Mouse (Mus musculus): ENCODE measurements around the gene Nyx. TPM values are rescaled to one million over a fixed set of nuclear protein-coding genes. Genes with fewer than 3 reads are reported as not detected.
A peak's percentile ranks its signal among the peaks of the same experiment; 100 is the strongest.
"Not testable (repeated sequence)": the region's sequence is repeated elsewhere in the genome, so short reads cannot be mapped to it uniquely, and the experiment has no call there.

The Nyx gene
- 0.34 and 0.53 TPM in 2 replicates for polyA plus RNA-seq (2012; rRNA removed)

DNA sequence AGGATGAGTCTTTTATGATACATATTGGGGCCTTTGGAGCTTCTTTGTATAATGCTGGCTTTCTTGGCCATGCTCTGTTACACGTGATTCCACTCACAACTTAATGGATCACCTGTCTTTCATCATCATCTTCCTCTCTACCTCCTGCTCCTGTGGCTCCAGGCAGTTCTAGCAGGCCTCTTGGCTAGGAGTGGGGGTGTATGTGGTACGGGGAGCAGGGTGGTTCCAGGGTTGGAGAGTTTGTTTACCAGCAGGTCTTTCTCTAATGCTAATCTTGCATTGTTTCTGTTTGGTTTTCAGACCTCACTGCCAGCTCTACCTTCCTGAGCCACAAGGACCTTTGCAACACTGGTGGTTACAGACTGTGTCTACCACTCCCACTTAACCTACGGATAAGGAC is at the start of gene Nyx:
TSS of gene Nyx (plus strand) at position 301 of the 400 bp plus-strand sequence.
- no peak for TF ChIP-seq CTCF (IDR thresholded peaks at IDR 0.05; ENCODE audit: borderline replicate concordance, extremely low read depth, insufficient read depth, insufficient read length)
- no peak for TF ChIP-seq POLR2A (IDR thresholded peaks at IDR 0.05; ENCODE audit: borderline replicate concordance, extremely low read depth, insufficient read depth, insufficient read length, poor library complexity, severe bottlenecking)
- DNase-seq (ENCODE audit: low read depth): no peak

- peak; percentile 35 for DNase-seq (ENCODE audit: low read depth)
- TF ChIP-seq CTCF (IDR thresholded peaks at IDR 0.05; ENCODE audit: borderline replicate concordance, extremely low read depth, insufficient read depth, insufficient read length): no peak
- TF ChIP-seq POLR2A (IDR thresholded peaks at IDR 0.05; ENCODE audit: borderline replicate concordance, extremely low read depth, insufficient read depth, insufficient read length, poor library complexity, severe bottlenecking): no peak
Measured at GRCm38 (mm10) chrX:13422047-13422446, 43.9 kb upstream of the Nyx start.

DNA sequence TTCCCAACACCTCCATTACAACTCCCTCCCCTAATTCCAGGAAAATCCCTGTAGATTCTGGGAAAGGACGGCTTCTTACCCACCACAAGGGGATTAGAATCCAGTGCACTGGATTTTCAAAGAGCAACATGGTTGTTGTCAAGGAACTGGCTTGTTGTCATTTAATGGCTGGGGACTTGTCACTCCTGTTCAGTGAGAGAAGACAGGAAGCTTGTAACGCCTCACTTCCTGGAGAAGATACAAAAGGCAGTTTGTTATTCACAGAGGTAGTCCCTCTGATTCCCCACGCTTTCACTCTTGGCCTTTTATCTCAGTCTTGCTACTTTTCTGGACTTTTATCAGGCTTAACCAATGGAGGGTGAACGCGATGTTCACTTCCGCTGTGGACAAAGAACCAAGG is 34.5 kb upstream of the Nyx start:
- DNase-seq (ENCODE audit: low read depth): no peak
- TF ChIP-seq POLR2A (IDR thresholded peaks at IDR 0.05; ENCODE audit: borderline replicate concordance, extremely low read depth, insufficient read depth, insufficient read length, poor library complexity, severe bottlenecking) (no peak), CTCF (IDR thresholded peaks at IDR 0.05; ENCODE audit: borderline replicate concordance, extremely low read depth, insufficient read depth, insufficient read length) (no peak)

GRCm38 (mm10) chrX:13436042-13436441 is 29.9 kb upstream of the Nyx start:
- not testable (repeated sequence) for DNase-seq (ENCODE audit: low read depth)

GRCm38 (mm10) chrX:13456544-13456943 is 9.4 kb upstream of the Nyx start:
- DNase-seq (ENCODE audit: low read depth): not testable (repeated sequence)

DNA sequence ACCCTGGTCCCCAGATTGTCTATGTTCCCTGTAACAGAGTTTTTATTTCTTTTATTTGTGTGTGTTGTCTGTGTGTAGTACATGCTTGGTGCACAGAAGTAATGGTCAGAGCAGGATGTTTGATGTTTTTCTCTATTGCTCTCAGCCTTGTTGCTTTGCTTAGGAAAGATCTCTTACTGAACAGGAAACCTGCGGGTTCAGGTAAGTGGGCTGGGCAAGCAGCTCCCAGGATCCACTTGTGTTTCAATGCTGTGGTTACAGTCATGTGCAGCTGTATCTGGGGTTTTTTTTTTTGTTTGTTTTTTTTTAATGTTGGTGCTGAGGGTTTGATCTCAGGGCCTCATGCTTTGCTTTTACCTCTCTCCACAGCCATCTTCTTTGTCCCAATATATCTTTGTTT is 7.1 kb upstream of the Nyx start:
- no peak for DNase-seq (ENCODE audit: low read depth)
- TF ChIP-seq POLR2A (IDR thresholded peaks at IDR 0.05; ENCODE audit: borderline replicate concordance, extremely low read depth, insufficient read depth, insufficient read length, poor library complexity, severe bottlenecking): no peak
- no peak for TF ChIP-seq CTCF (IDR thresholded peaks at IDR 0.05; ENCODE audit: borderline replicate concordance, extremely low read depth, insufficient read depth, insufficient read length)

GRCm38 (mm10) chrX:13461266-13462261 is 4.3 kb upstream of the Nyx start:
- TF ChIP-seq CTCF (IDR thresholded peaks at IDR 0.05; ENCODE audit: borderline replicate concordance, extremely low read depth, insufficient read depth, insufficient read length) (peak; percentile 76), POLR2A (IDR thresholded peaks at IDR 0.05; ENCODE audit: borderline replicate concordance, extremely low read depth, insufficient read depth, insufficient read length, poor library complexity, severe bottlenecking) (no peak)
- peak; percentile 93 for DNase-seq (ENCODE audit: low read depth)

DNA sequence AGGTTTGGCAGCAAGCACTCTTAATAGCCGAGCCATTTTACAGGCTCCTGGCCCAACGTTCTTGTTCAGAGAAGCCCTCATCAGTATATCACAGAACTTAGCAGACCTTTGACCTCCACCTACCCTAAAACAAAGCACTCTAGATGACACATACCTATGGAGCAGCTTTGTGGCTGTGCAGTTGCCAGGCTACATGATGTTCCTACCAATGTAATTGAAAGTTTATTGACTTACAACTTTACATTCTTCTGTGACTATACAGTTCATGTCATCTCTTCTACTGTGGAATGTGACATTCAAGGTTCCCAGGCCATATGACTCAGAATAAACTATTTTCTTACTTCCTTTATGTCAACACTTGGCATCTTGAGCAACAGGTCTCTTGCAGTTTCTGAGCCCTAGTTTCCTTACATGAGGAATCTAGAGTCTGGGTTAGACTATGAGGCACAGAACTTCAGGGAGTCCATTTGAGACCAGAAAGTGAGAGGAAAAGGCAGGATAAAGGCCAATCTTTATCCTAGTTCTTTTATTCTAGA is 2.9 kb upstream of the Nyx start:
- DNase-seq (ENCODE audit: low read depth): no peak
- TF ChIP-seq CTCF (IDR thresholded peaks at IDR 0.05; ENCODE audit: borderline replicate concordance, extremely low read depth, insufficient read depth, insufficient read length): no peak
- no peak for TF ChIP-seq POLR2A (IDR thresholded peaks at IDR 0.05; ENCODE audit: borderline replicate concordance, extremely low read depth, insufficient read depth, insufficient read length, poor library complexity, severe bottlenecking)

DNA sequence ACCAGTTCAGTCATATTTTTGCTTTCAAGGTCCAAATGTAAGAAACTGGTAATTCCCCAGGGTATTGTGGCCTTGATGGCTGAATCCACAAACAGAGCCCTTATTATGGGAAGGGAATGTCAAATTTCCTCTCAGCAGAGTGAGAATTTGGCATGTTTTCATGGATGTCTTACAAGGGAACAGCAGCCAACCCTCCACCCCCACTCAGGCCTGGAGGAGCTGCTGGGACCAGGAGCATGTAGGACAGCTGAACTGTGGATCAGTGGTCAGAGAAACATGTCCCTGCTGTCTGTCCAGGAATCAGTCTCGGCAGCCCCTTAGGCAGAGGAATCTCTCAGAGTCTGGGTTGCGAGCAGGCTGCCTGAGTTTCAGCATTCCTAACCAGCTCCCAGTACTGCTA is 771 bp downstream of the Nyx start:
- DNase-seq (ENCODE audit: low read depth): no peak
- no peak for TF ChIP-seq POLR2A (IDR thresholded peaks at IDR 0.05; ENCODE audit: borderline replicate concordance, extremely low read depth, insufficient read depth, insufficient read length, poor library complexity, severe bottlenecking)
- no peak for TF ChIP-seq CTCF (IDR thresholded peaks at IDR 0.05; ENCODE audit: borderline replicate concordance, extremely low read depth, insufficient read depth, insufficient read length)

DNA sequence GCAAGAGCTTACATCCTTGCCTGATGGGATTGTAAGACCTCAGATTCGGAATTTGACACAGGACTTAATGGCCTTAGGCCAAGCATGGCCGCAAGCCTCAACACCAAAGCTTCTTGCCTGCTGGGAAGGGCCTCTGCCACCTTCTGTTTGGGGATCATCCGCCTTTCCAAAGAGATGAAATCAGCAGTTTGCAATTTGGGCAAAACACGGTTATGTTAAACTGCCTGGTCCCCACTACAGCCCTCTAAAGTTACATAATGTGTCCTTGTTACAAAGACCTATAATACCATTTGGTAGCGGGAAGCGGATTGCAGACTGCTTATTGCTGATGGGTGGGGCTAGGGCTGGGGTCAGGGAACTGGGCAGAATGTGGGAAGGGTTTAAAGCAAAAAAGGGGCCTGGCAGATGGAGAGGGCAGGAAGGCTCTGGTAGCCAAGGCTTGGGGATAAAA is 1.2 kb downstream of the Nyx start:
- no peak for DNase-seq (ENCODE audit: low read depth)

DNA sequence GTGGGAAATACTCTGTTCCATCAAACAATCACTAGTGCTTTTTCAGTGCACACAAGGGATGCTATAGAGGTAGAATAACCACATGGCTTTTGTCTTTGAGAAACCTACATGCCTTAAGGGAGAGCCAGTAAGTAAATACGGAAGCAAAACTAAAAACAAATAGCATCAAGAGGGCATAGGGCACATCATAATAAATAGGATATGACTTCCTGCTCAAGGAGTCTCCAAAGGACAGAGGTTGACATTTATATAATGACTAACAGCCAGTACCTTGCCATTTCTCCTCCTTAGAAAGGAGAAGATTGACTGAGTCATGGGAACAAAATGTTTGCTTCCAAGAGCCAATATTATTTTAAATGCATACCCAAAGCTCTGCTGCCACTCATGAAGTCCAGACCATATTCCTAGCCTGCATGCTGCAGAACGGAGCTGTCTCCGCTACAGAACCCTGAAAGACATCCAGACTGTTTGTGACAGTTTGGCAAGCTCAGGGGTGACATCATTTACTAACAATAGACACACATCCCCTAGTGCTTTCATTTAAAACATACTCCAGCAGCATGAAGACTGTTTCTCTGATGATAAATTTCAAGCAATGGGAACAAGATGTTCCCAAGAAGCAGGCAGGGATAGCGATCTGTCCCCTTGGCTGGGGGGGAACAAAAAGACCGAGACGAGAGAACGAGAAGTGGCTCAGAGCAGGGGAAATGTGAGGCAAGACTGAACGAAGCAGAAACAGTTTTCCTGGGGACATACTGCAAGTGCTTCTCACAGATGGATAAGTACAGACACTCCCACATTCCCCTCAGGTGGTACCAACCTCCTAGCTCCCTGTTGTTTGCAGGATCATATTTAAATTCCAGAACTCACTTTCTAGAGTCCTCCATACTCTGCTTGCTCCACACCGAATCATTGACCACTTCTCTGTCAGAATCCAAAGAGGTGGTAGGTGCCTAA is 3.5 kb downstream of the Nyx start:
- peak; percentile 54 for DNase-seq (ENCODE audit: low read depth)
- TF ChIP-seq POLR2A (IDR thresholded peaks at IDR 0.05; ENCODE audit: borderline replicate concordance, extremely low read depth, insufficient read depth, insufficient read length, poor library complexity, severe bottlenecking) (no peak), CTCF (IDR thresholded peaks at IDR 0.05; ENCODE audit: borderline replicate concordance, extremely low read depth, insufficient read depth, insufficient read length) (no peak)

More for the DNA sequence above, 1.2 kb downstream of the Nyx start:
- TF ChIP-seq POLR2A (IDR thresholded peaks at IDR 0.05; ENCODE audit: borderline replicate concordance, extremely low read depth, insufficient read depth, insufficient read length, poor library complexity, severe bottlenecking): no peak
- TF ChIP-seq CTCF (IDR thresholded peaks at IDR 0.05; ENCODE audit: borderline replicate concordance, extremely low read depth, insufficient read depth, insufficient read length): no peak
